Mouse (Mus musculus) midbrain, embryonic 13.5 days (tissue): ENCODE data around the gene Nsun2. TPM values are rescaled to one million over a fixed set of nuclear protein-coding genes. Genes with fewer than 3 reads are reported as not detected.

Experiments
- ATAC-seq: fragments of 200-750 bp; cut with Nextera tagmentation; 2 replicates; pipeline ENCODE4 v1.8.0; 2017; ENCODE audit warnings: mild to moderate bottlenecking, moderate TSS enrichment, moderate library complexity
- H3K27ac ChIP-seq: fragments of 300-500 bp; sonication (generic); 2 replicates; pipeline ENCODE4 v1.5.1; 2015; ENCODE audit warnings: inconsistent platforms, mild to moderate bottlenecking, moderate library complexity
- H3K27me3 ChIP-seq: fragments of 300-500 bp; sonication (generic); 2 replicates; pipeline ENCODE4 v1.6.1; 2015; ENCODE audit warnings: mild to moderate bottlenecking, inconsistent platforms
- H3K36me3 ChIP-seq: fragments of 300-500 bp; sonication (generic); 2 replicates; pipeline ENCODE4 v1.6.1; 2015; ENCODE audit warnings: mild to moderate bottlenecking, inconsistent platforms
- H3K4me1 ChIP-seq: fragments of 300-500 bp; sonication (generic); replicated peaks from 2 replicates; pipeline ENCODE4 v1.6.1; 2015; ENCODE audit warnings: inconsistent platforms
- H3K4me2 ChIP-seq: fragments of 300-500 bp; sonication (generic); replicated peaks from 2 replicates; pipeline ENCODE4 v1.6.1; 2015; ENCODE audit warnings: moderate library complexity, mild to moderate bottlenecking, inconsistent platforms
- H3K4me3 ChIP-seq: fragments of 300-500 bp; sonication (generic); replicated peaks from 2 replicates; pipeline ENCODE4 v1.5.1; 2015; ENCODE audit warnings: mild to moderate bottlenecking, inconsistent platforms
- H3K9ac ChIP-seq: fragments of 300-500 bp; sonication (generic); replicated peaks from 2 replicates; pipeline ENCODE4 v1.6.1; 2015; ENCODE audit warnings: mild to moderate bottlenecking, inconsistent platforms
- H3K9me3 ChIP-seq: fragments of 300-500 bp; sonication (generic); 2 replicates; pipeline ENCODE4 v1.6.1; 2016; ENCODE audit warnings: mild to moderate bottlenecking, inconsistent platforms
- WGBS: fragments of 180-500 bp; shearing (Covaris S2); methylation state at CpG from one replicate; pipeline ENCODE4 v1.1.7; 2015; 5-methylcytosine and 5-hydroxymethylcytosine counted together
- polyA plus RNA-seq: library from polyadenylated mRNA; unstranded; fragments of >200 nt; fragmentation: Nextera tagmentation; extraction: Ambion mirVana; gene quantifications from 2 replicates; pipeline ENCODE4 v1.2.1, GENCODE M21; 2015

Gene Nsun2
- polyA plus RNA-seq, 1 experiment from 2014 or later = 74.1 TPM

- peaks cover 85% of the 10 kb centered on the region for H3K36me3 ChIP-seq
- H3K4me2 ChIP-seq = no peak overlapping the region
- no peaks in the 10 kb centered on the region for H3K27me3 ChIP-seq
- no peak overlapping the region for H3K4me3 ChIP-seq
- no peak for ATAC-seq
- H3K9ac ChIP-seq = no peak overlapping the region
- no peaks in the 10 kb centered on the region for H3K9me3 ChIP-seq
- 91% methylated on average over 12 of the region's 12 CpGs for WGBS
- no peak overlapping the region for H3K27ac ChIP-seq
- H3K4me1 ChIP-seq = no peaks in the 10 kb centered on the region
These were observed 27.0 kb upstream of the Nsun2 start for GRCm38 (mm10) chr13:69506341-69507086.

DNA sequence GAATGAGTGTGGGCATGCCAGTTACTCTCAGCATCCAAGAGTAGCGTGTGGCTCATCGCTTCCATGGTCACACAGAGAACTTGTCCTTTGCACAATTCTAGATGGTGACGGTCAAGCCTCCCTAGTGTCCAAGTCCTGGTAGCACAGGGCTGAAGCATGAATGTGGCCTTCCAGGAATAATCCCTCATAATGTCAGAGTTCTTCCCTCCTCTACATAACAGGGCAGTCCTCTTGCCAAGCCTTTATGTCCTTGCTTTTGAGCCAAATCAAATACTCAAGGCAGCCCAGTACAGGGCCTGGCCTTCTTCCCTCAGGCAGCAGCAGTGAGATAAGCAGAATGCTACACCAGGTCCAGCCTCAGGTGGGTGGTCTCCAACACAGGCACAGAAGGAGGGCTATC, 25.9 kb upstream of the Nsun2 start:
- WGBS = 94% methylated on average over 3 of the region's 3 CpGs
- Histone ChIP-seq H3K36me3 (peaks cover 85% of the 10 kb centered on the region), H3K4me1 (no peaks in the 10 kb centered on the region), H3K27ac (no peak overlapping the region), H3K4me2 (no peak overlapping the region), H3K4me3 (no peak overlapping the region), H3K9ac (no peak overlapping the region), H3K27me3 (no peaks in the 10 kb centered on the region), H3K9me3 (no peaks in the 10 kb centered on the region)
- no peak for ATAC-seq

- Histone ChIP-seq H3K27me3 (no peaks in the 10 kb centered on the region), H3K9ac (no peak overlapping the region; the same call in 1 of the 2 replicates), H3K9me3 (no peaks in the 10 kb centered on the region), H3K4me1 (no peaks in the 10 kb centered on the region), H3K36me3 (peaks cover 71% of the 10 kb centered on the region), H3K4me2 (no peak overlapping the region), H3K27ac (no peak overlapping the region), H3K4me3 (no peak overlapping the region)
- WGBS = 66% methylated on average over 9 of the region's 9 CpGs
- ATAC-seq = peak; percentile 76
These were observed 23.9 kb upstream of the Nsun2 start for GRCm38 (mm10) chr13:69509391-69510244.

GRCm38 (mm10) chr13:69515091-69515490, 18.5 kb upstream of the Nsun2 start:
- Histone ChIP-seq H3K4me1 (peaks cover 12% of the 10 kb centered on the region), H3K9ac (no peak overlapping the region), H3K36me3 (peaks cover 27% of the 10 kb centered on the region), H3K27me3 (no peaks in the 10 kb centered on the region), H3K9me3 (no peaks in the 10 kb centered on the region), H3K4me2 (no peak overlapping the region), H3K4me3 (no peak overlapping the region), H3K27ac (no peak overlapping the region)
- ATAC-seq = no peak
- 82% methylated on average over 3 of the region's 3 CpGs for WGBS

DNA sequence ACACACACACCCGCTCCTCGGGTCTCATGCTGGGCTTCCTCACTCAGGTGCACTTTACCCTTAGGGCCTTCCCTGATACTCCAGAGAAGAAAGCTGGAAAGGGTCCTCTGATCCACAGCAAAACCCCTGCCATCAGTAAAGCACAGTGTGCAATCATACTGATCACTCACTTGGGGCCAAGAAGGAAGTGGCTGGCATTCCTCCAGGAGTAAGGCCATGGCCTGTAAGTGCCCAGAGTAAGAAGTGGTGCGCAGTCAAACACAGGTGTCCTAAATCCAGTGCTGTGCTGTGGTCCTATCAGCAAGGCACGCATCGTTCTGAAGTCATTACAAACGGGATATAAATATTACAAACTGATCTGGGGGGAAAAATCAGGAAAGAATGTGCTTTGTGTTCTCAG, 16.1 kb upstream of the Nsun2 start:
- no peak overlapping the region for H3K27ac ChIP-seq
- no peak for ATAC-seq
- WGBS = 97% methylated on average over 6 of the region's 6 CpGs
- no peak overlapping the region for H3K9ac ChIP-seq
- H3K9me3 ChIP-seq = no peaks in the 10 kb centered on the region
- H3K4me3 ChIP-seq = no peak overlapping the region
- no peak overlapping the region for H3K4me2 ChIP-seq
- peaks cover 8% of the 10 kb centered on the region for H3K36me3 ChIP-seq
- H3K27me3 ChIP-seq = no peaks in the 10 kb centered on the region
- peaks cover 33% of the 10 kb centered on the region for H3K4me1 ChIP-seq

DNA sequence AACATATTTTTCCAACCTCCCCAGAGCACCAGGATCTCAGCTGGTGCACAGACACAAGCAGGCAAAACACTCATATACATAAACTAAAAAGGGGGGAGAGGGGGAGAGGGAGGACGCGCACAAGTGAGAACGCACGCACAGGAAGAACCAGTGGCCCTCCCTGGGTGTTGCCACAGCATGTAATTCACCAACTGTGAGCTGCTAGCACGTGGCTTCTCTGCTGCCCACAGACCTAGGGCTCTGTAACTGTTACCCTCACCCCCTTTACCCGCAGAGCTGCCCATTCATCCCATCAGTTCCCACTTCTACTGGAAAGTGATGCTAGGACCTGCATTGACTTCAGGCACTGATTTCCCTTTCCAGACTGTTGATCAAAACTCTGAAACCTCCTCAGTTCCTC, 14.4 kb upstream of the Nsun2 start:
- Histone ChIP-seq H3K4me3 (no peak overlapping the region), H3K27me3 (no peaks in the 10 kb centered on the region), H3K9me3 (no peaks in the 10 kb centered on the region), H3K4me1 (peaks cover 50% of the 10 kb centered on the region), H3K36me3 (no peaks in the 10 kb centered on the region), H3K27ac (no peak overlapping the region), H3K9ac (no peak overlapping the region), H3K4me2 (no peak overlapping the region)
- 0 out of 2 replicates have a peak, but pooled peaks have one; percentile 15 for ATAC-seq
- 78% methylated on average over 6 of the region's 6 CpGs for WGBS

GRCm38 (mm10) chr13:69522161-69522791, 11.3 kb upstream of the Nsun2 start:
- Histone ChIP-seq H3K27me3 (no peaks in the 10 kb centered on the region), H3K4me1 (peaks cover 80% of the 10 kb centered on the region), H3K9me3 (no peaks in the 10 kb centered on the region), H3K4me2 (no peak overlapping the region), H3K9ac (peak overlapping the region; percentile 20; the same call in 1 of the 2 replicates), H3K36me3 (no peaks in the 10 kb centered on the region), H3K4me3 (no peak overlapping the region), H3K27ac (no peak overlapping the region)
- WGBS = 91% methylated on average over 1 of the region's 1 CpGs
- ATAC-seq = no peak

DNA sequence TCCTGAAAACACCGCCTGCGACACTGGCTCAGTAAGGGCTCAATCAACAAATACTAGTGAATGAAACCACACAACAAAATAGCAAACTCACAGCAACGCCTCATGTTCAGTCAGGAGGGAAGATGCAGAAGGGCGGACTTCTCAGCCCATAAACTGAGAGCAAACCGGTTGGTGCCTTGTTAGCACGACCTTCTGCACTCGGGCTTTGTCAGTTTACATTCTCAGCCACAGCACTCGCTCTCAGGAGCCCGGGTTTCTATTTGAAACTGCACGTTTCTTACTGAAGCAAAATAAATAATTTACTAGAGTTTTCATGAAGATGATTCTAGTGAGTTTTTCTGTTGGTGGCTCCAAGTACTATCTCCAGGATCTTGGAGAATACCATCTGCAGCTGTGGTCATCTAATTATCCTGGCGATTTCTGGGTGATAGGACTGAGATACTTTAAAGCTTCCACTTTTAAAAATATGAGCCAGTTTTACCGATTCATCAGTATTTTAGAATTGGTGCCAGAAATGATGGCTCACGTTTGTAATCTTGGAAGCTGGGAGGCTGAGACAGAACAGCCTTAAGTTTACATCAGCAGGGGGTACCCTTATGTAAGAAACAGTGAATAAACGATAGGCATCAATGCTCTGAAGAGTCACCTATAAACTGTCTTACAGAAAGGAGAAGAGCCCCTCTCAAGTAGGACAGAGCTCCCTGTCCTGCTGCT, 9.9 kb upstream of the Nsun2 start:
- 70% methylated on average over 14 of the region's 14 CpGs for WGBS
- Histone ChIP-seq H3K27ac (no peak overlapping the region; the same call in 1 of the 2 replicates), H3K4me2 (no peak overlapping the region), H3K4me3 (no peak overlapping the region), H3K36me3 (no peaks in the 10 kb centered on the region), H3K4me1 (peaks cover 84% of the 10 kb centered on the region), H3K9ac (0 out of 2 replicates have a peak overlapping the region, but pooled peaks have one; percentile 28), H3K27me3 (no peaks in the 10 kb centered on the region), H3K9me3 (no peaks in the 10 kb centered on the region)
- ATAC-seq = no peak

- Histone ChIP-seq H3K27ac (no peak overlapping the region), H3K9me3 (no peaks in the 10 kb centered on the region), H3K9ac (0 out of 2 replicates have a peak overlapping the region, but pooled peaks have one; percentile 3), H3K27me3 (no peaks in the 10 kb centered on the region), H3K4me1 (peaks cover 89% of the 10 kb centered on the region), H3K4me2 (no peak overlapping the region), H3K36me3 (no peaks in the 10 kb centered on the region), H3K4me3 (no peak overlapping the region)
- 82% methylated on average over 2 of the region's 2 CpGs for WGBS
- no peak for ATAC-seq
These were observed 9.4 kb upstream of the Nsun2 start for GRCm38 (mm10) chr13:69524158-69524530.

DNA sequence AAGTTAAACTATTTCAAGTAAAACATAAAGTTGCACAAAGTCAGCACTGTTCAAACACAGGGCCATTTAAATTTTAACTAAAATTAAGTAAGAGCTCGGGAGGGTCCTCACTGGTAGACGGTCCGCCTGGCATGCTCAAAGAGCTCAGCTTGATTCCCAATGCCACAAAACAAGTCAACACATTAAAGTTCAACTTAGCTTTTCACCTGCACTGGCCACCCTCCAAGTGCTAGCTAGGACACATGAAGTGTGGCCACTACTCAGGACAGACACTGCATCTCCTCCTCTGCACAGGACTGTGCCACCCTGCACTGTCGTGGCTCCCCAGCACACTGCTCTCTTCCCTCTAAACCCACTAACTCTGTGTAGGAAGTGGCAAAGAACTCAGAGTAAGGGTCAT, 7.7 kb upstream of the Nsun2 start:
- H3K4me1 ChIP-seq = peaks cover 93% of the 10 kb centered on the region
- peaks cover 5% of the 10 kb centered on the region; the same call in 1 of the 2 replicates for H3K36me3 ChIP-seq
- no peak overlapping the region for H3K27ac ChIP-seq
- H3K9me3 ChIP-seq = no peaks in the 10 kb centered on the region
- no peak overlapping the region for H3K9ac ChIP-seq
- no peaks in the 10 kb centered on the region for H3K27me3 ChIP-seq
- 58% methylated on average over 4 of the region's 4 CpGs for WGBS
- ATAC-seq = no peak; the same call in 1 of the 2 replicates
- no peak overlapping the region for H3K4me3 ChIP-seq
- no peak overlapping the region for H3K4me2 ChIP-seq

DNA sequence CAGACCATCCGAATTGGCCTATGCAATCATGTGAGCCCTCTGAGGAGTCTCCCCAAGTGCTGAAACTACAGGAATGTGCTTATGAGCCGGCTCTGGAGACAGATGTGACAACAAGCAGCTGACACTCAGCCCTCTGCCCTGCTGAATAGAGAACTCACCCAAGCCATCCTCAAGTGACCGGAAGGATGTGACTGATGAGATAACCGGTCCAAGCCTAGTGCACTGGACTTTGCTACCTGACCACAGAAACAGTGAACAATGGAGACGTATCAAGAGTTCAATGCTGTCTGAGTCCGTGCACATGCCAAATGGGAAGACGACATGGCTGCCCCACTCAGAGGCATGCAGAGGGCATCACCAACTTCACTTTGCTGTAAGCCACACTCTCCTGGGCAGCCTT, 5.0 kb upstream of the Nsun2 start:
- no peaks in the 10 kb centered on the region for H3K9me3 ChIP-seq
- H3K27me3 ChIP-seq = no peaks in the 10 kb centered on the region
- peaks cover 90% of the 10 kb centered on the region for H3K4me1 ChIP-seq
- ATAC-seq = no peak
- H3K4me3 ChIP-seq = no peak overlapping the region
- no peak overlapping the region for H3K9ac ChIP-seq
- 85% methylated on average over 7 of the region's 7 CpGs for WGBS
- peaks cover 5% of the 10 kb centered on the region; the same call in 1 of the 2 replicates for H3K36me3 ChIP-seq
- no peak overlapping the region for H3K4me2 ChIP-seq
- H3K27ac ChIP-seq = no peak overlapping the region
